In the genomic region with DNA sequence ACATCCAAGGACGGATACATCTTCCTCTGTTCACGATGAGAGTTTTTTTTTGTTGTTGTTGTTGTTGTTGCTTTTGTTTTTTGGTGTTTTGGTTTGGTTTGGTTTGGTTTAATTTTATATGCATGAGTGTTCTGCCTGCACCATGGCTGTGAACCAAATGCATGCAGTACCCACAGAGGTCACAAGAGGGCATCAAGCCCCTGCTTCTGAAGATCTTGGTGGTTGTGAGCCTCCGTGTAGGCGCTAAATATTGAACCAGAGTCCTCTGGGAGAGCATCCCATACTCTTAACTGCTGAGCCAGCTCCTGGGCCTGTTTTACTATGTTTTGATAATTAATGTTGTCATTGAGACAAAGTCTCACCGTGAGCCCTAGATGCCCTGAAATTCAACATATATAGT, we compare ENCODE assay signal across 8 mouse cellular contexts. TPM values are rescaled to one million over a fixed set of nuclear protein-coding genes. Genes with fewer than 3 reads are reported as not detected.
DNase-seq lines count a peak whose midpoint lies in the region; ATAC-seq and TF ChIP-seq lines count a peak whose summit lies in the region.

No protein-coding gene starts in this region.

- H3K4me2 ChIP-seq in hindbrain, postnatal 0 days (ENCODE audit: low read depth, low read length): no peak overlapping the region
- H3K4me2 ChIP-seq in hindbrain, embryonic 13.5 days: no peak overlapping the region
- H3K4me2 ChIP-seq in hindbrain, embryonic 12.5 days (replicated peaks): no peak overlapping the region

- H3K79me2 ChIP-seq in C2C12 (ENCODE audit: control insufficient read depth, insufficient read depth): no peaks in the 10 kb centered on the region

- H3K27me3 ChIP-seq in hindbrain, postnatal 0 days (ENCODE audit: insufficient read depth, low read length): no peaks in the 10 kb centered on the region
- peaks cover 6% of the 10 kb centered on the region; the same call in 1 of the 2 replicates for H3K27me3 ChIP-seq in hindbrain, embryonic 13.5 days
- H3K27me3 ChIP-seq in C2C12 (ENCODE audit: control insufficient read depth, insufficient read depth, insufficient read length): peaks cover 11% of the 10 kb centered on the region
- peaks cover 4% of the 10 kb centered on the region for H3K27me3 ChIP-seq in hindbrain, embryonic 12.5 days

- H3K9ac ChIP-seq in hindbrain, postnatal 0 days (replicated peaks; ENCODE audit: low read length): no peak overlapping the region
- no peak overlapping the region for H3K9ac ChIP-seq in hindbrain, embryonic 13.5 days
- H3K9ac ChIP-seq in hindbrain, embryonic 12.5 days: no peak overlapping the region

- ATAC-seq in hindbrain, postnatal 0 days: no peak
- ATAC-seq in hindbrain, embryonic 13.5 days (ENCODE audit: low FRiP score): no peak
- no peak for ATAC-seq in hindbrain, embryonic 12.5 days (ENCODE audit: low FRiP score)

- peak; percentile 76 for TF ChIP-seq CTCF in hindbrain, postnatal 0 days (IDR thresholded peaks at IDR 0.05; ENCODE audit: low read depth)
- peak; percentile 27 for TF ChIP-seq CTCF in C2C12 (IDR thresholded peaks at IDR 0.05; ENCODE audit: control insufficient read depth, insufficient read depth, insufficient read length)

- 59% methylated on average over 5 of the region's 5 CpGs for WGBS in hindbrain, postnatal 0 days
- 52% methylated on average over 5 of the region's 5 CpGs for WGBS in hindbrain, embryonic 13.5 days
- WGBS in hindbrain, embryonic 12.5 days: 59% methylated on average over 5 of the region's 5 CpGs

- H3K9me3 ChIP-seq in hindbrain, postnatal 0 days (ENCODE audit: low read length): no peaks in the 10 kb centered on the region
- H3K9me3 ChIP-seq in hindbrain, embryonic 13.5 days: no peaks in the 10 kb centered on the region
- no peaks in the 10 kb centered on the region for H3K9me3 ChIP-seq in hindbrain, embryonic 12.5 days (replicated peaks)

- H3K36me3 ChIP-seq in hindbrain, postnatal 0 days (ENCODE audit: insufficient read depth, low read length): no peaks in the 10 kb centered on the region
- no peaks in the 10 kb centered on the region for H3K36me3 ChIP-seq in hindbrain, embryonic 13.5 days
- no peaks in the 10 kb centered on the region for H3K36me3 ChIP-seq in C2C12 (ENCODE audit: control insufficient read depth, insufficient read depth)
- H3K36me3 ChIP-seq in hindbrain, embryonic 12.5 days: no peaks in the 10 kb centered on the region

- no peak overlapping the region for H3K4me3 ChIP-seq in hindbrain, postnatal 0 days (ENCODE audit: low read length)
- H3K4me3 ChIP-seq in hindbrain, embryonic 13.5 days: no peak overlapping the region
- H3K4me3 ChIP-seq in C2C12 (ENCODE audit: insufficient read depth, poor library complexity, severe bottlenecking): no peak overlapping the region
- no peak overlapping the region for H3K4me3 ChIP-seq in hindbrain, embryonic 12.5 days

- H3K4me1 ChIP-seq in hindbrain, postnatal 0 days (ENCODE audit: insufficient read depth, low read length): no peaks in the 10 kb centered on the region
- peaks cover 10% of the 10 kb centered on the region for H3K4me1 ChIP-seq in hindbrain, embryonic 13.5 days (replicated peaks)
- peaks cover 10% of the 10 kb centered on the region; the same call in 1 of the 2 replicates for H3K4me1 ChIP-seq in hindbrain, embryonic 12.5 days

- H3ac ChIP-seq in C2C12 (ENCODE audit: control insufficient read depth, insufficient read length, low read depth): no peak overlapping the region

- H3K79me3 ChIP-seq in C2C12 (ENCODE audit: low read depth): no peaks in the 10 kb centered on the region

- DNase-seq in hindbrain, postnatal 0 days (ENCODE audit: low spot score): peak; percentile 52
- DNase-seq in R1 (ENCODE audit: low read depth, low spot score): peak; percentile 73
- peak; percentile 61 for DNase-seq in lung, postnatal 36 days
- DNase-seq in layer of hippocampus, adult 8-10 months (ENCODE audit: low spot score in 2 of 2): no peak
- DNase-seq in urinary bladder, adult 18-20 months (ENCODE audit: low spot score in 2 of 2): no peak

- no peak overlapping the region for H3K27ac ChIP-seq in hindbrain, postnatal 0 days
- no peak overlapping the region for H3K27ac ChIP-seq in hindbrain, embryonic 13.5 days
- no peak overlapping the region for H3K27ac ChIP-seq in hindbrain, embryonic 12.5 days

TF ChIP-seq in C2C12, 6 proteins besides CTCF, POLR2A, EP300 and RAD21:
- no peak for TF ChIP-seq FOSL1 (IDR thresholded peaks at IDR 0.05; ENCODE audit: insufficient read depth, low read length, poor library complexity, severe bottlenecking)
- TF ChIP-seq MAX (IDR thresholded peaks at IDR 0.05): no peak
- TF ChIP-seq MYOD1 (IDR thresholded peaks at IDR 0.05; ENCODE audit: control insufficient read depth, insufficient read length, low read depth): no peak
- no peak for TF ChIP-seq CEBPB (IDR thresholded peaks at IDR 0.05; ENCODE audit: low read depth)
- no peak for TF ChIP-seq USF1 (IDR thresholded peaks at IDR 0.05; ENCODE audit: low read depth)
- TF ChIP-seq MYOG (IDR thresholded peaks at IDR 0.05; ENCODE audit: control insufficient read depth, extremely low read depth, insufficient read length): no peak

RNA-seq across cellular contexts. Expression of gene Ctdspl, which starts 11.0 kb away (rescaled TPM):
- 7.6 and 8.4 TPM in 2 replicates for total RNA-seq in hindbrain, postnatal 0 days (2014; rRNA removed)
- polyA plus RNA-seq in hindbrain, postnatal 0 days (2015; fragmentation: Nextera tagmentation; extraction: Ambion mirVana): 5.5 and 7.0 TPM in 2 replicates
- polyA plus RNA-seq in hindbrain, embryonic 13.5 days (2015; fragmentation: Nextera tagmentation; extraction: Ambion mirVana): 7.3 and 8.1 TPM in 2 replicates
- polyA plus RNA-seq in C2C12 (2012; fragmentation: generic; extraction: Trizol): 5.6 TPM
- 10 to 100 TPM; 24.7 to 30.4 (median 28.1) TPM for total RNA-seq in layer of hippocampus, adult 8-10 months (2022)
- polyA plus RNA-seq in hindbrain, embryonic 12.5 days (2016; fragmentation: Nextera tagmentation; extraction: Ambion mirVana): 8.1 and 11.7 TPM in 2 replicates

Comparison
In these comparisons a context has a peak if more than half of its experiments do, and no peak if none do; other contexts are left out.
1. DNase-seq: peak in hindbrain, postnatal 0 days (single experiment), R1 (single experiment) and lung, postnatal 36 days (single experiment); none in layer of hippocampus, adult 8-10 months (0 of 2) and urinary bladder, adult 18-20 months (0 of 2).